Comparison of ENCODE assay signal across 15 mouse cellular contexts in genomic region chr10:5591996-5592395, GRCm38 (mm10). TPM values are rescaled to one million over a fixed set of nuclear protein-coding genes. Genes with fewer than 3 reads are reported as not detected.
DNase-seq lines count a peak whose midpoint lies in the region; ATAC-seq and TF ChIP-seq lines count a peak whose summit lies in the region.
"Had no signal": no experiment of that assay in that cellular context is flagged by ENCODE, and none has a peak within 500 bp of the region (broad histone marks: within the 10 kb centered on the region; RNA-seq: fewer than 3 reads in every experiment).

No protein-coding gene starts in this region.

- TF ChIP-seq CTCF in lung, postnatal 0 days (IDR thresholded peaks at IDR 0.05), result no peak

- no peak overlapping the region for H3K9ac ChIP-seq in lung, postnatal 0 days (replicated peaks; ENCODE audit: low read depth)
- H3K9ac ChIP-seq in forebrain, embryonic 16.5 days (replicated peaks; ENCODE audit: low read depth, low read length), result no peak overlapping the region
- H3K9ac ChIP-seq: hindbrain, embryonic 15.5 days had no signal

- peak; percentile 11 for DNase-seq in gastrocnemius, adult 18-20 months (ENCODE audit: low spot score)
- no peak for DNase-seq in gastrocnemius, postnatal 14 days
- peak; percentile 66 to 79 for DNase-seq in heart, adult 9 months (ENCODE audit: low spot score in 2 of 2)
- peak; percentile 31 for DNase-seq in kidney, adult 18-20 months
- peak; percentile 27 for DNase-seq in lung, postnatal 0 days (ENCODE audit: low spot score)
- DNase-seq in forebrain, embryonic 10.5 days (ENCODE audit: extremely low spot score, low spot score), result no peak
- DNase-seq in testis, postnatal 10 days (ENCODE audit: low spot score), result no peak
- DNase-seq: adrenal gland, adult 8-10 months; embryo, embryonic 11 days; spleen, adult 18-20 months had no signal

- H3K4me3 ChIP-seq in lung, postnatal 0 days (ENCODE audit: low read depth, low read length), result no peak overlapping the region
- H3K4me3 ChIP-seq in forebrain, embryonic 10.5 days, result no peak overlapping the region
- H3K4me3 ChIP-seq in forebrain, embryonic 16.5 days (replicated peaks; ENCODE audit: low read length), result no peak overlapping the region
- H3K4me3 ChIP-seq: hindbrain, embryonic 15.5 days; left cerebral cortex, adult 2 months had no signal

- H3K27ac ChIP-seq in lung, postnatal 0 days (ENCODE audit: low read length), result peak overlapping the region; percentile 68; the same call in 1 of the 2 replicates
- H3K27ac ChIP-seq in forebrain, embryonic 10.5 days, result no peak overlapping the region
- no peak overlapping the region for H3K27ac ChIP-seq in forebrain, embryonic 16.5 days (ENCODE audit: low read length)
- H3K27ac ChIP-seq: hindbrain, embryonic 15.5 days; left cerebral cortex, adult 2 months had no signal

- H3K4me2 ChIP-seq in lung, postnatal 0 days (replicated peaks; ENCODE audit: low read depth, low read length), result 0 out of 2 replicates have a peak overlapping the region, but pooled peaks have one; percentile 1
- no peak overlapping the region for H3K4me2 ChIP-seq in forebrain, embryonic 16.5 days (ENCODE audit: low read length)
- H3K4me2 ChIP-seq: hindbrain, embryonic 15.5 days had no signal

- WGBS in lung, postnatal 0 days, result 57% methylated on average over 4 of the region's 4 CpGs
- 82% methylated on average over 4 of the region's 4 CpGs for WGBS in forebrain, embryonic 10.5 days
- 84% methylated on average over 4 of the region's 4 CpGs for WGBS in forebrain, embryonic 16.5 days

- ATAC-seq in lung, postnatal 0 days, result peak; percentile 80
- no peak for ATAC-seq in forebrain, embryonic 16.5 days

- H3K36me3 ChIP-seq in lung, postnatal 0 days (ENCODE audit: insufficient read depth, low read length), result no peaks in the 10 kb centered on the region
- H3K36me3 ChIP-seq in forebrain, embryonic 10.5 days (replicated peaks), result no peaks in the 10 kb centered on the region
- no peaks in the 10 kb centered on the region for H3K36me3 ChIP-seq in forebrain, embryonic 16.5 days (ENCODE audit: control insufficient read depth, insufficient read depth)
- H3K36me3 ChIP-seq: hindbrain, embryonic 15.5 days had no signal

- intact Hi-C loops in gastrocnemius, postnatal 14 days (cut with DNase I; ENCODE audit: low total_unique reads), result no loop called here

- H3K27me3 ChIP-seq in lung, postnatal 0 days (replicated peaks; ENCODE audit: insufficient read depth, low read length), result no peaks in the 10 kb centered on the region
- H3K27me3 ChIP-seq in forebrain, embryonic 10.5 days (ENCODE audit: poor library complexity, severe bottlenecking), result no peaks in the 10 kb centered on the region
- H3K27me3 ChIP-seq in forebrain, embryonic 16.5 days (replicated peaks; ENCODE audit: control insufficient read depth, insufficient read depth, low read length), result no peaks in the 10 kb centered on the region
- H3K27me3 ChIP-seq: hindbrain, embryonic 15.5 days had no signal

- no peaks in the 10 kb centered on the region for H3K9me3 ChIP-seq in lung, postnatal 0 days (ENCODE audit: low read length)
- no peaks in the 10 kb centered on the region for H3K9me3 ChIP-seq in forebrain, embryonic 10.5 days
- no peaks in the 10 kb centered on the region for H3K9me3 ChIP-seq in forebrain, embryonic 16.5 days (ENCODE audit: control insufficient read depth, low read length)
- H3K9me3 ChIP-seq: hindbrain, embryonic 15.5 days had no signal

- H3K4me1 ChIP-seq in lung, postnatal 0 days (ENCODE audit: insufficient read depth, low read depth, low read length), result no peaks in the 10 kb centered on the region; the same call in 1 of the 2 replicates
- no peaks in the 10 kb centered on the region for H3K4me1 ChIP-seq in forebrain, embryonic 10.5 days
- no peaks in the 10 kb centered on the region for H3K4me1 ChIP-seq in forebrain, embryonic 16.5 days (replicated peaks; ENCODE audit: control insufficient read depth, insufficient read depth, low read length)
- H3K4me1 ChIP-seq: hindbrain, embryonic 15.5 days had no signal

- TF ChIP-seq EP300 in lung, postnatal 0 days (IDR thresholded peaks at IDR 0.05), result peak; percentile 56

RNA-seq across cellular contexts. Expression of gene Myct1, which starts 1.6 kb away (rescaled TPM):
- 1 to 10 TPM; 1.5 to 4.0 TPM for total RNA-seq in gastrocnemius, adult 18-20 months (2021)
- total RNA-seq in gastrocnemius, postnatal 14 days (2021), result 1 to 10 TPM; 8.5 to 9.4 TPM
- polyA plus RNA-seq in lung, postnatal 0 days (2015; fragmentation: Nextera tagmentation; extraction: Ambion mirVana), result 23.7 and 27.3 TPM in 2 replicates
- polyA plus RNA-seq in forebrain, embryonic 10.5 days (2016; fragmentation: Nextera tagmentation; extraction: Ambion mirVana), result 1.1 and 1.2 TPM in 2 replicates
- 0.61 and 1.3 TPM in 2 replicates for polyA plus RNA-seq in forebrain, embryonic 16.5 days (2015; fragmentation: Nextera tagmentation; extraction: Ambion mirVana)
- total RNA-seq: monocyte, adult 5-6 weeks had no signal

RNA-seq across cellular contexts. Expression of gene Syne1, which starts 40.7 kb away (rescaled TPM):
- 10 to 100 TPM; 52.5 to 56.0 TPM for total RNA-seq in gastrocnemius, adult 18-20 months (2021)
- 10 to 100 TPM; 45.2 to 55.3 TPM for total RNA-seq in gastrocnemius, postnatal 14 days (2021)
- polyA plus RNA-seq in lung, postnatal 0 days (2015; fragmentation: Nextera tagmentation; extraction: Ambion mirVana), result 6.2 and 8.0 TPM in 2 replicates
- polyA plus RNA-seq in forebrain, embryonic 10.5 days (2016; fragmentation: Nextera tagmentation; extraction: Ambion mirVana), result 1.5 and 1.7 TPM in 2 replicates
- polyA plus RNA-seq in forebrain, embryonic 16.5 days (2015; fragmentation: Nextera tagmentation; extraction: Ambion mirVana), result 5.6 and 7.5 TPM in 2 replicates

RNA-seq across cellular contexts. Expression of gene Vip, which starts 47.0 kb away (rescaled TPM):
- not detected for total RNA-seq in gastrocnemius, adult 18-20 months (2021)
- total RNA-seq in gastrocnemius, postnatal 14 days (2021), result not detected
- 0.18 and 0.27 TPM in 2 replicates for polyA plus RNA-seq in lung, postnatal 0 days (2015; fragmentation: Nextera tagmentation; extraction: Ambion mirVana)
- not detected in 2 replicates for polyA plus RNA-seq in forebrain, embryonic 10.5 days (2016; fragmentation: Nextera tagmentation; extraction: Ambion mirVana)
- not detected in 2 replicates for polyA plus RNA-seq in forebrain, embryonic 16.5 days (2015; fragmentation: Nextera tagmentation; extraction: Ambion mirVana)
- total RNA-seq: monocyte, adult 5-6 weeks had no signal
- polyA plus RNA-seq: forebrain, embryonic 11.5 days had no signal

Comparison
In these comparisons a context has a peak if more than half of its experiments do, and no peak if none do; other contexts are left out.
1. DNase-seq: peak in gastrocnemius, adult 18-20 months (single experiment), heart, adult 9 months (2 of 2), kidney, adult 18-20 months (single experiment) and lung, postnatal 0 days (single experiment); none in gastrocnemius, postnatal 14 days (single experiment), forebrain, embryonic 10.5 days (single experiment) and testis, postnatal 10 days (single experiment).
2. RNA of gene Myct1, which starts 1.6 kb away (polyA plus RNA-seq): 23.7 to 27.3 TPM in lung, postnatal 0 days; 1.1 to 1.2 TPM in forebrain, embryonic 10.5 days and 0.61 to 1.3 TPM in forebrain, embryonic 16.5 days; every median in the first group is over 10 times any median in the second.